Mouse (Mus musculus) 3T3-L1 (cell line): ENCODE data around the gene Irx6.

Experiments
- DNase-seq: peaks from one replicate; pipeline ENCODE4 v3.0.0-alpha.2; 2015; ENCODE audit warnings: low read depth, low spot score

Gene Irx6

DNA sequence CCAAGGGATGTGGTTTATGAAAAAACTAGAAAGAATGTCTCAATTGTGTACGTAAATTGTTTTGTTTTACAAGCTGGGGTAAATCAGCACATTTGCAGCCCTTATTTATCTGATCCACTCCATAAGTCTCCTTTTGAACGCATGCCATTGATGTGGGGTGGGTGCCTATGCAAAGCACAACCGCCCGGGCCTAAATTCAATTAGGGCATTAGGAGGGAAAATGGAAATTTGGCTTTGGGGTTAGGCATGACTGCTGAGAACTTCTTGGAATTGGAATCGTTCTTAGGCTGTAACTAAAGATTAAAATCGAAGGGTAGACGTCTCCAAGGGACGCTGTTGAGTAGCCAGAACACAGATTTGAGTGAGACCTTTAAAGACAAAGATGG lies 47.8 kb downstream of the Irx6 start:
- no peak for DNase-seq

DNA sequence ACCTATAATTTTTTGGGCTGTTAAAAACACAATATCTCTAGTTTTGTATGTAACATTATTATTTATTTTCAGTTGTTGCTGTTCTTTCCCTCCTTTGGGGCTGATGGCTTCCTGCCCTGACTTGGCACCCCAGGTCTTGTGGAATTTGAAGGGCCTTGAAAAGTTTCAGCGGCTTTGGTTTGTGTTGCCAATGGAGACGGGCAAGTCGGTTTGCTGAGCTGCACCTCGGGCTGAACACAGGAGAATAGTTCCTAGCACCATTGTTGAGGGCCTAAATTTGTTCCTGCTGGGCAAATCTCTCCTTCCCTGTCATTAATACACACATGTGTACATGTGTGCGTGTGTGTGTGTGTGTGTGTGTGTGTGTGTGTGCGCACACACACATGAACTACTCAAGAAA lies 49.2 kb downstream of the Irx6 start:
- DNase-seq: no peak

- DNase-seq: no peak
Observed at GRCm38 (mm10) chr8:92723947-92724346, 49.9 kb downstream of the Irx6 start.

- no peak for DNase-seq
Observed at GRCm38 (mm10) chr8:92724359-92724758, 50.3 kb downstream of the Irx6 start.
